Mouse (Mus musculus) limb, embryonic 14.5 days (tissue): ENCODE data around the gene Npepps. TPM values are rescaled to one million over a fixed set of nuclear protein-coding genes. Genes with fewer than 3 reads are reported as not detected.
"Not testable (repeated sequence)": the region's sequence is repeated elsewhere in the genome, so short reads cannot be mapped to it uniquely, and the experiment has no call there.

Experiments
- ATAC-seq: fragments of 200-750 bp; cut with Nextera tagmentation; 2 replicates; pipeline ENCODE4 v1.8.0; 2017; ENCODE audit warnings: low read depth, moderate number of reproducible peaks, moderate TSS enrichment; ENCODE audit not compliant: low FRiP score
- DNase-seq: peaks from one replicate; pipeline ENCODE4 v3.0.0-alpha.2; 2015; ENCODE audit warnings: low spot score
- H3K27ac ChIP-seq: fragments of 300-500 bp; sonication (generic); replicated peaks from 2 replicates; pipeline ENCODE4 v1.5.1; 2014; ENCODE audit warnings: low read depth, mild to moderate bottlenecking, low read length, moderate library complexity, mixed read lengths
- H3K27me3 ChIP-seq: fragments of 300-500 bp; sonication (generic); 2 replicates; pipeline ENCODE4 v1.6.1; 2014; ENCODE audit warnings: low read length, mixed read lengths; ENCODE audit not compliant: control insufficient read depth, insufficient read depth
- H3K36me3 ChIP-seq: fragments of 300-500 bp; sonication (generic); 2 replicates; pipeline ENCODE4 v1.6.1; 2014; ENCODE audit warnings: mild to moderate bottlenecking, low read length, moderate library complexity, mixed read lengths; ENCODE audit not compliant: control insufficient read depth, insufficient read depth
- H3K4me1 ChIP-seq: fragments of 300-500 bp; sonication (generic); 2 replicates; pipeline ENCODE4 v1.6.1; 2014; ENCODE audit warnings: antibody characterized with exemption, low read length, mixed read lengths; ENCODE audit not compliant: control insufficient read depth, insufficient read depth
- H3K4me2 ChIP-seq: fragments of 300-500 bp; sonication (generic); replicated peaks from 2 replicates; pipeline ENCODE4 v1.6.1; 2014; ENCODE audit warnings: low read depth, mild to moderate bottlenecking, low read length, moderate library complexity; ENCODE audit not compliant: severe bottlenecking
- H3K4me3 ChIP-seq: fragments of 300-500 bp; sonication (generic); replicated peaks from 2 replicates; pipeline ENCODE4 v1.5.1; 2014; ENCODE audit warnings: low read length
- H3K9ac ChIP-seq: fragments of 300-500 bp; sonication (generic); 2 replicates; pipeline ENCODE4 v1.6.1; 2014; ENCODE audit warnings: mild to moderate bottlenecking, low read depth, low read length, moderate library complexity; ENCODE audit not compliant: severe bottlenecking
- H3K9me3 ChIP-seq: fragments of 300-500 bp; sonication (generic); 2 replicates; pipeline ENCODE4 v1.6.1; 2016; ENCODE audit warnings: low read length; ENCODE audit not compliant: control insufficient read depth
- POLR2A ChIP-seq: fragments of 200-500 bp; IDR thresholded peaks from 2 replicates; pipeline ENCODE4 v1.8.0; 2012; ENCODE audit warnings: inconsistent platforms, mild to moderate bottlenecking, moderate library complexity, borderline replicate concordance; ENCODE audit not compliant: insufficient read depth, insufficient read length; ENCODE audit errors: extremely low read depth
- WGBS: fragments of 180-500 bp; shearing (Covaris S2); extraction: QIAGEN DNeasy Blood & Tissue Kit; methylation state at CpG from one replicate; pipeline ENCODE4 v1.1.7; 2014; 5-methylcytosine and 5-hydroxymethylcytosine counted together
- polyA plus RNA-seq, 2 experiments: library from polyadenylated mRNA; depleted of rRNA in 1 of 2; stranded (reverse) in 1 of 2; unstranded in 1 of 2; fragments of >200 nt; fragmentation: Nextera tagmentation in 1 of 2; extraction: Ambion mirVana in 1 of 2; gene quantifications; 2 replicates each; pipeline versions ENCODE4 v1.2.1 to v1.2.3; 2012 to 2014

Npepps gene
- polyA plus RNA-seq (2012; rRNA removed) (54.6 and 63.5 TPM in 2 replicates), polyA plus RNA-seq (2014; fragmentation: Nextera tagmentation; extraction: Ambion mirVana) (73.9 and 83.6 TPM in 2 replicates)

GRCm38 (mm10) chr11:97280216-97280861, at the start of gene Npepps:
Gene Npepps, minus strand, starts transcription at chr11:97280638.
- Histone ChIP-seq H3K27me3 (no peaks in the 10 kb centered on the region), H3K9ac (peak within 1 kb of the TSS; percentile 98), H3K4me2 (peak within 1 kb of the TSS; percentile 67), H3K4me3 (peak within 1 kb of the TSS; percentile 99), H3K9me3 (no peaks in the 10 kb centered on the region), H3K36me3 (no peaks in the 10 kb centered on the region), H3K27ac (peak within 1 kb of the TSS; percentile 91), H3K4me1 (peaks cover 8% of the 10 kb centered on the region; the same call in 1 of the 2 replicates)
- 0% methylated on average over 31 of the region's 83 CpGs for WGBS
- DNase-seq = peak; percentile 48
- peak; percentile 71 for ATAC-seq
- no peak for TF ChIP-seq POLR2A

GRCm38 (mm10) chr11:97328148-97328547, 47.7 kb upstream of the Npepps start:
- H3K4me3 ChIP-seq = no peak overlapping the region
- DNase-seq (peak; percentile 54), ATAC-seq (no peak)
- H3K27ac ChIP-seq = no peak overlapping the region
- 22% methylated on average over 9 of the region's 9 CpGs for WGBS
- H3K4me1 ChIP-seq = no peaks in the 10 kb centered on the region
- no peak overlapping the region for H3K4me2 ChIP-seq
- H3K9ac ChIP-seq = no peak overlapping the region
- no peaks in the 10 kb centered on the region for H3K9me3 ChIP-seq
- H3K36me3 ChIP-seq = peaks cover 66% of the 10 kb centered on the region
- H3K27me3 ChIP-seq = no peaks in the 10 kb centered on the region
- TF ChIP-seq POLR2A = no peak

GRCm38 (mm10) chr11:97325224-97325623, 44.8 kb upstream of the Npepps start:
- peaks cover 69% of the 10 kb centered on the region for H3K36me3 ChIP-seq
- H3K9me3 ChIP-seq = no peaks in the 10 kb centered on the region
- H3K4me2 ChIP-seq = no peak overlapping the region
- no peaks in the 10 kb centered on the region for H3K4me1 ChIP-seq
- H3K4me3 ChIP-seq = no peak overlapping the region
- ATAC-seq = no peak
- H3K27me3 ChIP-seq = no peaks in the 10 kb centered on the region
- WGBS = 65% methylated on average over 1 of the region's 1 CpGs
- no peak for DNase-seq
- TF ChIP-seq POLR2A = no peak
- H3K27ac ChIP-seq = no peak overlapping the region
- H3K9ac ChIP-seq = no peak overlapping the region

DNA sequence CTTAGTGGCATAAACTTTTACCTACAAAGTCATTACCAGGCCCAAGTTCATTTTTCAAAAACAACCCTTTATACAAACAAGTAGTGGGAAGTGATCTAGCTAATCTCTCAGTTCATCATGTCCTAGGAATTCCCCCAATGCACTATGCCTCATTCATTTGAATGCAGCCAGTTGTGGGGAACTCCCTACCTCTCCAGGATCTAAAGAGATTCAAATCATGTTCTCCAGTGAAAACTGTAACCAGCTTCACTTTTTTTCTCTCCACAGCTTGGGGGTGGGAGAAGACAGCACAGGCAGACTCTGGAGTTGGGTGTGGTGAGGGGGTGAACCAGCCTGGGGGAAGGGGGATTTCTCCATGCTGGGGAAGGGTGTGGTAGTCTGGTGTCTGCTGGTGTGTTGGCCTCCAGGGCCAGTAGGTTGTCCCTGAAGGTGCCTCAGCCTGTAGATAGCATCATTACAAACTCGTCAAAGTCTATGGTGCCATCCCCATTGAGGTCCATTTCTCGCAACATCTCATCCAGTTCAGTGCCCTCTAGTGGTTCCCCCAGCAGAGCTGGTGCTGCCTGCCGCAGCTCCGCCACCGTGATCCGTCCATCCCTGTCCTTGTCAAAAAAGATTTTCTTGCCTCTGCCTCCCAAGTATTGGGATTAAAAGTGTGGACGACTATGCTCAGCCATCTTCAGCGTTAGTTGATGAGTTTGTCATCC, 41.6 kb upstream of the Npepps start:
- not testable (repeated sequence) for H3K9ac ChIP-seq, H3K4me1 ChIP-seq, DNase-seq, H3K4me3 ChIP-seq, H3K27ac ChIP-seq, H3K27me3 ChIP-seq, H3K9me3 ChIP-seq, ATAC-seq, H3K4me2 ChIP-seq
- WGBS = 88% methylated on average over 8 of the region's 8 CpGs
- peaks cover 52% of the 10 kb centered on the region for H3K36me3 ChIP-seq

DNA sequence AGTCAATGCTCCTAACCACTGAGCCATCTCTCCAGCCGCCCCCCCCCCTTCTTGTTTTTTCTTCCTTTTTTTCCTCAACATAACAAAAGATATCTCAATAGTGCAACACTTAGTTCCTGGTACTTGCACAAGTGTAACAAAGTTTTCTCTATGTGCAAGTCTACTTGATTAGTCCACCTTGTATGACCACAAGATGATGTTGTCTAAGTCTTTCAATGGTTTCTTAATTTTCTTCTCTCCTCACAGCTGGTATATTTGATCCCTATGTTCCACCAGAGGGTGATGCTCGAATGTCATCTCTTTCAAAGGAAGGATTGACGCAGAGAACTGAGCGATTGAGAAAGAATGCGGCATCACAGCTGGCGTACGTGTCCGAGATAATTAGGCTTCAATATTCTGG, 40.8 kb upstream of the Npepps start:
- Histone ChIP-seq H3K9ac (no peak overlapping the region), H3K27me3 (no peaks in the 10 kb centered on the region), H3K4me1 (peaks cover 5% of the 10 kb centered on the region; the same call in 1 of the 2 replicates), H3K4me2 (no peak overlapping the region), H3K27ac (no peak overlapping the region), H3K9me3 (no peaks in the 10 kb centered on the region), H3K36me3 (peaks cover 43% of the 10 kb centered on the region), H3K4me3 (no peak overlapping the region)
- DNase-seq = no peak
- 95% methylated on average over 8 of the region's 8 CpGs for WGBS
- no peak for TF ChIP-seq POLR2A
- ATAC-seq = no peak
